Mouse (Mus musculus) left cerebral cortex, postnatal 36 days (tissue): ENCODE measurements around the gene Blvrb. TPM values are rescaled to one million over a fixed set of nuclear protein-coding genes. Genes with fewer than 3 reads are reported as not detected.
A peak's percentile ranks its signal among the peaks of the same experiment; 100 is the strongest.

ENCODE experiments used
- DNase-seq, 2 experiments: peaks; one replicate each; pipeline ENCODE4 v3.0.0; 2021 to 2022; ENCODE audit warnings: low spot score in 2 of 2, mixed read lengths in 1 of 2
- intact Hi-C: fragments of 180-260 bp; cut with DNase I; formaldehyde crosslinking; loops from one replicate; pipeline ENCODE4 v1.15.1; 2025
- total RNA-seq, 2 experiments: library from RNA; stranded (reverse); gene quantifications; 2 replicates each; pipeline ENCODE4 v1.2.3; 2021

Blvrb gene
- 10 to 100 TPM; 17.0 to 18.0 TPM for total RNA-seq

GRCm38 (mm10) chr7:27447419-27448286 lies at the start of gene Blvrb, which contains the start of gene Sptbn4:
TSS of gene Blvrb (plus strand) at chr7:27447978.
TSS of gene Sptbn4 (minus strand) at chr7:27447686.
- intact Hi-C loops, result loop anchor here (2.0 to 5.0 kb wide), 4 partner anchors 39 to 110 kb away; partner anchors contain the start of genes Ltbp4 and Sertad1
- DNase-seq, result peak; percentile 96

- intact Hi-C loops, result no loop called here
- DNase-seq, result no peak
These were observed 47.2 kb upstream of the Blvrb start for GRCm38 (mm10) chr7:27400545-27400944.

- intact Hi-C loops, result no loop called here
- peak; percentile 72 to 74 for DNase-seq
These were observed 45.1 kb upstream of the Blvrb start for GRCm38 (mm10) chr7:27402675-27403074.

GRCm38 (mm10) chr7:27404203-27404942 lies 43.4 kb upstream of the Blvrb start:
- intact Hi-C loops, result no loop called here
- DNase-seq, result no peak

- intact Hi-C loops, result no loop called here
- DNase-seq, result no peak
These were observed 41.3 kb upstream of the Blvrb start for GRCm38 (mm10) chr7:27406481-27406880.

- no peak for DNase-seq
- intact Hi-C loops, result no loop called here
These were observed 40.0 kb upstream of the Blvrb start for GRCm38 (mm10) chr7:27407816-27408215.

- DNase-seq, result peak; percentile 70 to 77
- intact Hi-C loops, result no loop called here
These were observed 39.2 kb upstream of the Blvrb start for GRCm38 (mm10) chr7:27408379-27409176.

- intact Hi-C loops, result no loop called here
- DNase-seq, result no peak
These were observed 30.6 kb upstream of the Blvrb start for GRCm38 (mm10) chr7:27417151-27417550.

- intact Hi-C loops, result no loop called here
- no peak for DNase-seq
These were observed 28.7 kb upstream of the Blvrb start for GRCm38 (mm10) chr7:27419101-27419500.

- DNase-seq, result no peak
- intact Hi-C loops, result no loop called here
These were observed 24.0 kb upstream of the Blvrb start for GRCm38 (mm10) chr7:27423556-27424326.

- DNase-seq, result no peak
- intact Hi-C loops, result no loop called here
These were observed 20.4 kb upstream of the Blvrb start for GRCm38 (mm10) chr7:27427387-27427786.

- intact Hi-C loops, result no loop called here
These were observed 19.8 kb upstream of the Blvrb start for GRCm38 (mm10) chr7:27428002-27428401.

GRCm38 (mm10) chr7:27429135-27429534 lies 18.6 kb upstream of the Blvrb start:
- DNase-seq, result no peak
- intact Hi-C loops, result no loop called here

More at GRCm38 (mm10) chr7:27428002-27428401, 19.8 kb upstream of the Blvrb start:
- DNase-seq, result no peak

- DNase-seq, result no peak
- intact Hi-C loops, result no loop called here
These were observed 14.4 kb upstream of the Blvrb start for GRCm38 (mm10) chr7:27433349-27433748.

- no peak for DNase-seq
- intact Hi-C loops, result no loop called here
These were observed 14.0 kb upstream of the Blvrb start for GRCm38 (mm10) chr7:27433794-27434193.

- no peak for DNase-seq
- intact Hi-C loops, result no loop called here
These were observed 10.2 kb upstream of the Blvrb start for GRCm38 (mm10) chr7:27437544-27437943.

- DNase-seq, result no peak
- intact Hi-C loops, result no loop called here
These were observed 7.8 kb upstream of the Blvrb start for GRCm38 (mm10) chr7:27440014-27440413.

- peak; percentile 30 to 42 for DNase-seq
- intact Hi-C loops, result loop anchor here (2.0 to 5.0 kb wide), 4 partner anchors 41 to 109 kb away; partner anchors contain the start of genes Ltbp4 and Sertad1
These were observed 1.7 kb upstream of the Blvrb start for GRCm38 (mm10) chr7:27446051-27446450.
